Mouse (Mus musculus) MEL (cell line): ENCODE results near the gene Sap30l. TPM values are rescaled to one million over a fixed set of nuclear protein-coding genes. Genes with fewer than 3 reads are reported as not detected.

ENCODE experiments used
- DNase-seq: peaks from one replicate; pipeline ENCODE4 v3.0.0; 2011; ENCODE audit warnings: low read depth, low spot score
- H3K27ac ChIP-seq: 2 replicates; pipeline ENCODE4 v1.5.1; 2012; ENCODE audit warnings: low read depth, mild to moderate bottlenecking, control low read depth, low read length, moderate library complexity; ENCODE audit not compliant: control insufficient read depth
- H3K27me3 ChIP-seq, 2 experiments: fragments of 150-350 bp in 1 of 2; sonication (generic) in 1 of 2; 2 replicates each; pipeline ENCODE4 v1.6.1; 2012; ENCODE audit warnings: low read length in 2 of 2, mild to moderate bottlenecking in 2 of 2, improper control_type of control experiment in 1 of 2, moderate library complexity in 1 of 2; ENCODE audit not compliant: insufficient read depth in 2 of 2, control insufficient read depth in 1 of 2
- H3K36me3 ChIP-seq, 2 experiments: 2 replicates each; pipeline ENCODE4 v1.6.1; 2012 to 2014; ENCODE audit warnings: low read length in 2 of 2, improper control_type of control experiment in 1 of 2, inconsistent platforms in 1 of 2, mild to moderate bottlenecking in 1 of 2; ENCODE audit not compliant: insufficient read depth in 2 of 2, control insufficient read depth in 1 of 2
- H3K4me1 ChIP-seq, 2 experiments: fragments of 150-350 bp in 1 of 2; sonication (generic) in 1 of 2; 2 replicates each; pipeline ENCODE4 v1.6.1; 2012; ENCODE audit warnings: low read length in 2 of 2, improper control_type of control experiment in 1 of 2, mild to moderate bottlenecking in 1 of 2; ENCODE audit not compliant: insufficient read depth in 2 of 2, control insufficient read depth in 1 of 2
- H3K4me3 ChIP-seq, 2 experiments: fragments of 150-350 bp in 1 of 2; sonication (generic) in 1 of 2; 2 replicates each; pipeline ENCODE4 v1.5.1; 2012; ENCODE audit warnings: low read depth in 2 of 2, low read length in 2 of 2, mild to moderate bottlenecking in 2 of 2, moderate library complexity in 2 of 2, control low read depth in 1 of 2, improper control_type of control experiment in 1 of 2; ENCODE audit not compliant: control insufficient read depth in 1 of 2, insufficient read depth in 1 of 2
- H3K79me2 ChIP-seq: 2 replicates; pipeline ENCODE4 v1.6.1; 2012; ENCODE audit warnings: mild to moderate bottlenecking, low read length, moderate library complexity; ENCODE audit not compliant: control insufficient read depth, poor library complexity, insufficient read depth
- H3K9ac ChIP-seq: 2 replicates; pipeline ENCODE4 v1.6.1; 2012; ENCODE audit warnings: low read depth, mild to moderate bottlenecking, control low read depth, low read length, moderate library complexity; ENCODE audit not compliant: control insufficient read depth, poor library complexity, severe bottlenecking
- H3K9me3 ChIP-seq: fragments of 150-350 bp; sonication (generic); replicated peaks from 2 replicates; pipeline ENCODE4 v1.6.1; 2012; ENCODE audit warnings: mild to moderate bottlenecking, low read length, improper control_type of control experiment, moderate library complexity; ENCODE audit not compliant: insufficient read depth
- BHLHE40 ChIP-seq: IDR thresholded peaks from 2 replicates; pipeline ENCODE4 v1.6.1; 2012; ENCODE audit warnings: low read depth, mild to moderate bottlenecking, inconsistent platforms, low read length, improper control_type of control experiment, borderline replicate concordance
- CHD1 ChIP-seq: IDR thresholded peaks from 2 replicates; pipeline ENCODE4 v1.6.1; 2012; ENCODE audit warnings: low read depth, mild to moderate bottlenecking, inconsistent platforms, low read length, improper control_type of control experiment
- CHD2 ChIP-seq: IDR thresholded peaks from 2 replicates; pipeline ENCODE4 v1.6.1; 2011; ENCODE audit warnings: low read length, improper control_type of control experiment
- CTCF ChIP-seq, 3 experiments: IDR thresholded peaks in 2 of 3; conservative IDR thresholded peaks in 1 of 3; 2 replicates each; pipeline ENCODE4 v1.5.1; 2011 to 2012; ENCODE audit warnings: low read length in 3 of 3, low read depth in 2 of 3, mild to moderate bottlenecking in 2 of 3, improper control_type of control experiment in 1 of 3, inconsistent platforms in 1 of 3, mixed read lengths in 1 of 3, moderate library complexity in 1 of 3; ENCODE audit not compliant: control insufficient read depth in 1 of 3, insufficient read depth in 1 of 3, poor library complexity in 1 of 3, severe bottlenecking in 1 of 3
- E2F4 ChIP-seq: IDR thresholded peaks from 2 replicates; pipeline ENCODE4 v1.6.1; 2011; ENCODE audit warnings: low read depth, low read length, improper control_type of control experiment, borderline replicate concordance
- ELF1 ChIP-seq: IDR thresholded peaks from 2 replicates; pipeline ENCODE4 v1.6.1; 2014; ENCODE audit warnings: low read depth, mild to moderate bottlenecking, inconsistent platforms, low read length, improper control_type of control experiment, moderate library complexity
- EP300 ChIP-seq, 2 experiments: IDR thresholded peaks; 2 replicates each; pipeline ENCODE4 v1.6.1; 2011; ENCODE audit warnings: improper control_type of control experiment in 2 of 2, low read length in 2 of 2, low read depth in 1 of 2, mild to moderate bottlenecking in 1 of 2
- ETS1 ChIP-seq: IDR thresholded peaks from 2 replicates; pipeline ENCODE4 v1.6.1; 2012; ENCODE audit warnings: low read depth, mild to moderate bottlenecking, inconsistent platforms, low read length, improper control_type of control experiment, moderate library complexity
- GABPA ChIP-seq: IDR thresholded peaks from 2 replicates; pipeline ENCODE4 v1.6.1; 2012; ENCODE audit warnings: low read depth, mild to moderate bottlenecking, inconsistent platforms, low read length, improper control_type of control experiment, moderate library complexity
- GATA1 ChIP-seq: IDR thresholded peaks from 2 replicates; pipeline ENCODE4 v1.6.1; 2011; ENCODE audit warnings: low read depth, low read length, improper control_type of control experiment
- HCFC1 ChIP-seq: IDR thresholded peaks from 2 replicates; pipeline ENCODE4 v1.6.1; 2012; ENCODE audit warnings: low read depth, mild to moderate bottlenecking, inconsistent platforms, low read length, improper control_type of control experiment, moderate library complexity
- JUND ChIP-seq: IDR thresholded peaks from 2 replicates; pipeline ENCODE4 v1.6.1; 2011; ENCODE audit warnings: low read depth, mild to moderate bottlenecking, improper control_type of control experiment, low read length
- KAT2A ChIP-seq: conservative IDR thresholded peaks from 2 replicates; pipeline ENCODE4 v1.6.1; 2012; ENCODE audit warnings: low read depth, low read length, improper control_type of control experiment, inconsistent platforms
- MAFK ChIP-seq: IDR thresholded peaks from 2 replicates; pipeline ENCODE4 v1.6.1; 2011; ENCODE audit warnings: low read depth, mild to moderate bottlenecking, low read length, improper control_type of control experiment, borderline replicate concordance
- MAX ChIP-seq: IDR thresholded peaks from 2 replicates; pipeline ENCODE4 v1.6.1; 2011; ENCODE audit warnings: low read length, improper control_type of control experiment
- MAZ ChIP-seq: IDR thresholded peaks from 2 replicates; pipeline ENCODE4 v1.6.1; 2012; ENCODE audit warnings: low read depth, mild to moderate bottlenecking, inconsistent platforms, low read length, improper control_type of control experiment
- MEF2A ChIP-seq: IDR thresholded peaks from 2 replicates; pipeline ENCODE4 v1.6.1; 2014; ENCODE audit warnings: low read depth, mild to moderate bottlenecking, inconsistent platforms, low read length, improper control_type of control experiment; ENCODE audit not compliant: poor library complexity, insufficient replicate concordance, severe bottlenecking; ENCODE audit errors: extremely low read depth
- MXI1 ChIP-seq: IDR thresholded peaks from 2 replicates; pipeline ENCODE4 v1.6.1; 2011; ENCODE audit warnings: mild to moderate bottlenecking, low read depth, low read length, improper control_type of control experiment
- MYB ChIP-seq: IDR thresholded peaks from 2 replicates; pipeline ENCODE4 v1.6.1; 2011; ENCODE audit warnings: mild to moderate bottlenecking, low read depth, low read length, improper control_type of control experiment
- MYC ChIP-seq: IDR thresholded peaks from 2 replicates; pipeline ENCODE4 v1.6.1; 2011; ENCODE audit warnings: low read depth, mild to moderate bottlenecking, low read length, improper control_type of control experiment, moderate library complexity
- NELFE ChIP-seq: IDR thresholded peaks from 2 replicates; pipeline ENCODE4 v1.6.1; 2011; ENCODE audit warnings: low read depth, low read length, improper control_type of control experiment
- NRF1 ChIP-seq: IDR thresholded peaks from 2 replicates; pipeline ENCODE4 v1.6.1; 2014; ENCODE audit warnings: low read depth, mild to moderate bottlenecking, inconsistent platforms, low read length, improper control_type of control experiment, moderate library complexity; ENCODE audit not compliant: poor library complexity, insufficient read depth, severe bottlenecking
- POLR2A ChIP-seq, 2 experiments: IDR thresholded peaks; 2 replicates each; pipeline ENCODE4 v1.6.1; 2011 to 2012; ENCODE audit warnings: low read length in 2 of 2, mild to moderate bottlenecking in 2 of 2, control low read depth in 1 of 2, improper control_type of control experiment in 1 of 2, low read depth in 1 of 2, moderate library complexity in 1 of 2; ENCODE audit not compliant: control insufficient read depth in 1 of 2, insufficient read depth in 1 of 2, poor library complexity in 1 of 2
- POLR2AphosphoS5 ChIP-seq: IDR thresholded peaks from 2 replicates; pipeline ENCODE4 v1.6.1; 2012; ENCODE audit warnings: low read depth, borderline replicate concordance, mild to moderate bottlenecking, inconsistent platforms, low read length, moderate library complexity, mixed read lengths
- RAD21 ChIP-seq: IDR thresholded peaks from 2 replicates; pipeline ENCODE4 v1.6.1; 2011; ENCODE audit warnings: mild to moderate bottlenecking, low read depth, low read length, improper control_type of control experiment
- RCOR1 ChIP-seq: IDR thresholded peaks from 2 replicates; pipeline ENCODE4 v1.6.1; 2012; ENCODE audit warnings: low read depth, mild to moderate bottlenecking, inconsistent platforms, low read length, improper control_type of control experiment
- SIN3A ChIP-seq: IDR thresholded peaks from 2 replicates; pipeline ENCODE4 v1.6.1; 2012; ENCODE audit warnings: low read length, improper control_type of control experiment, inconsistent platforms
- SMC3 ChIP-seq: IDR thresholded peaks from 2 replicates; pipeline ENCODE4 v1.6.1; 2011; ENCODE audit warnings: low read depth, low read length, improper control_type of control experiment
- TAL1 ChIP-seq: IDR thresholded peaks from 2 replicates; pipeline ENCODE4 v1.6.1; 2012; ENCODE audit warnings: mild to moderate bottlenecking, inconsistent platforms, low read length, moderate library complexity, mixed read lengths
- TBP ChIP-seq: IDR thresholded peaks from 2 replicates; pipeline ENCODE4 v1.8.0; 2011; ENCODE audit warnings: low read depth, low read length, improper control_type of control experiment
- TCF12 ChIP-seq: IDR thresholded peaks from 2 replicates; pipeline ENCODE4 v1.6.1; 2014; ENCODE audit warnings: low read depth, mild to moderate bottlenecking, inconsistent platforms, low read length, improper control_type of control experiment, moderate library complexity
- UBTF ChIP-seq: IDR thresholded peaks from 2 replicates; pipeline ENCODE4 v1.6.1; 2012; ENCODE audit warnings: low read depth, mild to moderate bottlenecking, inconsistent platforms, low read length, improper control_type of control experiment, moderate library complexity, borderline replicate concordance; ENCODE audit not compliant: insufficient read depth
- USF1 ChIP-seq: IDR thresholded peaks from 2 replicates; pipeline ENCODE4 v1.6.1; 2014; ENCODE audit warnings: low read depth, mild to moderate bottlenecking, inconsistent platforms, low read length, improper control_type of control experiment, moderate library complexity
- USF2 ChIP-seq, 2 experiments: IDR thresholded peaks; 2 replicates each; pipeline ENCODE4 v1.6.1; 2011 to 2012; ENCODE audit warnings: improper control_type of control experiment in 2 of 2, low read length in 2 of 2, borderline replicate concordance in 1 of 2, inconsistent platforms in 1 of 2, low read depth in 1 of 2, mild to moderate bottlenecking in 1 of 2; ENCODE audit not compliant: insufficient read depth in 1 of 2
- ZC3H11A ChIP-seq: IDR thresholded peaks from 2 replicates; pipeline ENCODE4 v1.6.1; 2012; ENCODE audit warnings: low read depth, mild to moderate bottlenecking, inconsistent platforms, low read length, improper control_type of control experiment
- ZKSCAN1 ChIP-seq: IDR thresholded peaks from 2 replicates; pipeline ENCODE4 v1.6.1; 2012; ENCODE audit warnings: low read depth, mild to moderate bottlenecking, inconsistent platforms, low read length, improper control_type of control experiment, moderate library complexity
- ZMIZ1 ChIP-seq: IDR thresholded peaks from 2 replicates; pipeline ENCODE4 v1.6.1; 2012; ENCODE audit warnings: low read depth, mild to moderate bottlenecking, inconsistent platforms, low read length, improper control_type of control experiment, moderate library complexity
- ZNF384 ChIP-seq: IDR thresholded peaks from 2 replicates; pipeline ENCODE4 v1.6.1; 2012; ENCODE audit warnings: low read depth, mild to moderate bottlenecking, inconsistent platforms, low read length, improper control_type of control experiment
- polyA plus RNA-seq, 2 experiments: library from polyadenylated mRNA; stranded (reverse) in 1 of 2; unstranded in 1 of 2; fragments of >175 nt in 1 of 2; fragments of >200 nt in 1 of 2; gene quantifications; 2 replicates each; pipeline versions ENCODE4 v1.2.1 to v1.2.4; 2012; ENCODE audit warnings: low replicate concordance in 2 of 2, low read depth in 1 of 2; ENCODE audit not compliant: insufficient read length in 2 of 2, insufficient read depth in 1 of 2, missing spikeins in 1 of 2
- total RNA-seq: library from RNA; depleted of rRNA; stranded (reverse); fragments of 300-350 nt; gene quantifications from 2 replicates; pipeline ENCODE4 v1.2.3, GENCODE M21; 2012

Gene Sap30l
- total and polyA plus RNA-seq, 3 experiments: 40.2 to 52.5 TPM; not detected in 1

GRCm38 (mm10) chr11:57805047-57805446, 3.6 kb downstream of the Sap30l start:
- Histone ChIP-seq H3K79me2 (peaks cover 26% of the 10 kb centered on the region), H3K27ac (peak overlapping the region; percentile 29; the same call in 1 of the 2 replicates), H3K4me3 (no peak overlapping the region), H3K9ac (no peak overlapping the region), H3K27me3 (no peaks in the 10 kb centered on the region), H3K9me3 (no peaks in the 10 kb centered on the region), H3K4me1 (peaks cover 4 to 22% of the 10 kb centered on the region in 2 experiments), H3K36me3 (peaks cover 0 to 20% of the 10 kb centered on the region in 2 experiments; a peak in 3 of 4 replicates)
- peak; percentile 78 for DNase-seq
- TF ChIP-seq NELFE (no peak), GABPA (no peak), JUND (no peak), ZKSCAN1 (no peak), TCF12 (no peak), ELF1 (no peak), UBTF (no peak), CHD2 (no peak), MAX (no peak), USF2 (IDR thresholded peaks at IDR 0.05; ENCODE audit: borderline replicate concordance in 1 of 2, insufficient read depth in 1 of 2, low read depth in 1 of 2, low read length in 2 of 2) (no peak), MAFK (no peak), ETS1 (peak; percentile 69), ZMIZ1 (no peak), E2F4 (no peak), MYB (no peak), POLR2AphosphoS5 (no peak), USF1 (no peak), SMC3 (no peak), MAZ (no peak), TBP (no peak), MXI1 (no peak), ZC3H11A (no peak), SIN3A (peak; percentile 40; the same call in 1 of the 2 replicates), BHLHE40 (no peak), GATA1 (peak; percentile 75), NRF1 (no peak), HCFC1 (no peak), RCOR1 (no peak), POLR2A (IDR thresholded peaks at IDR 0.05; ENCODE audit: control insufficient read depth in 1 of 2, insufficient read depth in 1 of 2, low read depth in 1 of 2, low read length in 2 of 2, poor library complexity in 1 of 2) (no peak), TAL1 (no peak), MYC (no peak), ZNF384 (peak; percentile 85), CTCF (IDR thresholded peaks at IDR 0.05 in 2 of 3, conservative IDR thresholded peaks at IDR 0.05 in 1 of 3; ENCODE audit: control insufficient read depth in 1 of 3, insufficient read depth in 1 of 3, low read depth in 2 of 3, low read length in 3 of 3, poor library complexity in 1 of 3, severe bottlenecking in 1 of 3) (no peak), EP300 (IDR thresholded peaks at IDR 0.05; ENCODE audit: low read depth in 1 of 2, low read length in 2 of 2) (peak; percentile 60 to 68; a peak in 3 of 4 replicates), KAT2A (no peak), CHD1 (no peak), RAD21 (no peak), MEF2A (no peak)
